Mouse (Mus musculus): ENCODE data around the gene A730049H05Rik.
A peak's percentile ranks its signal among the peaks of the same experiment; 100 is the strongest.

The A730049H05Rik gene

GRCm38 (mm10) chr6:92816311-92816751, at the start of gene A730049H05Rik:
Gene A730049H05Rik (plus strand): TSS chr6:92816478.
- no peak for DNase-seq (ENCODE audit: low spot score in 2 of 2)

DNA sequence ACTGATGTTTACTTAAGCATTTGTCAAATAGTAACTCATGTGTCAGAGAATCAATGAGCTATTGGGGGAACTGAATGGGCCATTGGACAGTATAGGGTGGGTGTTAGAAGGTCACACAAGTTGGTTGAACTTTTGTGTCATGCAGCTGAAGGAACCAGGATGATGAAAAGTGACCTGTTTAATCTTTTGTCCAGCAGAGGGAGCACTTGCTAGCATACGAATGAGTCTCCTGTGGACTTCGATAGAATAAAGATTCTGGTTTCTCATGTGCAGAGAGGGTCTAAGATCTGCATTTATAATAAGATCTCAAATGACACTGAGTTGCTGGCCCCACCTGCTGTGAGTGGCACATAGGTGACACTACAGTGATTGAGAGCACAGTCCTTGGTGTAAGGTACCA, 39.9 kb upstream of the A730049H05Rik start:
- peak in 1 of 2 experiments; percentile 47 for DNase-seq (ENCODE audit: low spot score in 2 of 2)

GRCm38 (mm10) chr6:92779140-92779934, 36.9 kb upstream of the A730049H05Rik start:
- no peak for DNase-seq (ENCODE audit: low spot score in 2 of 2)

- DNase-seq (ENCODE audit: low spot score in 2 of 2): no peak
These were observed 36.4 kb upstream of the A730049H05Rik start for GRCm38 (mm10) chr6:92779935-92780205.

DNA sequence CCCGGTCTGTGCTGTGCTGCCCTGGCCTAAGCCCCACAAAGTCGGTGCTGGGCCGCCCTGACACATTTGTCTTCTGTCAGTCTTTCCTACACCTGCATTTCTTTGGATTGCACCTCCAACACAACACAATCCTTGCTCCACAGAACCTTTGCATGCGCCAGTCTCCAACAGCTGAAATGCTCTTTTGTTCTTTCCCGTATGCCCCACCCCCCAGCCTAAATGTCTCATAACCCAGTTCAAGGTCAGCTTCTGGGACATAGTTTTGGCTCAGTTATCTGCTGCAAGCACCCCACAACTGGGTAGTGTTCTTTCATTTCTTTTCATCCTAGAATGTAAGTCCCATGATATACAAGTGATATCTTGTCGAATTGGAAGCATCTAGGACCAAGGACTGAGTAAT, 34.8 kb upstream of the A730049H05Rik start:
- no peak for DNase-seq (ENCODE audit: low spot score in 2 of 2)

DNA sequence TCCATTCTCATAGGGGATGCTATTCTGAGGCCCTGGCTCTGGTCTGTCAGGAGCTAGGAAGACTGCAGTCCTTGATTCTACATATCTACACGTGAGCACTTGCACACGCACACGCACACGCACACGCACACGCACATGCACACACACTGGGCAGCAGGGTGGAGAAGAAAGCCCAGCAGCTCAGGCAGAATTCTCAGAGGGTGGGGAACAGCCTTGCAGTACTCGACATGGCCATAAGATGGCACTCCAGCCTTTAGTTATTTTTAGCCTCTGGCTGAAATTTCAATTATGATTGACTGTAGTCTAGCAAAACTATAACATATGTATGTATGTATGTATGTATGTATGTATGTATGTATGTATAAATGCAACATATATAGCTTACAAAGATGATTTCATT, 31.5 kb upstream of the A730049H05Rik start:
- DNase-seq (ENCODE audit: low spot score in 2 of 2): peak in 1 of 2 experiments; percentile 70

DNA sequence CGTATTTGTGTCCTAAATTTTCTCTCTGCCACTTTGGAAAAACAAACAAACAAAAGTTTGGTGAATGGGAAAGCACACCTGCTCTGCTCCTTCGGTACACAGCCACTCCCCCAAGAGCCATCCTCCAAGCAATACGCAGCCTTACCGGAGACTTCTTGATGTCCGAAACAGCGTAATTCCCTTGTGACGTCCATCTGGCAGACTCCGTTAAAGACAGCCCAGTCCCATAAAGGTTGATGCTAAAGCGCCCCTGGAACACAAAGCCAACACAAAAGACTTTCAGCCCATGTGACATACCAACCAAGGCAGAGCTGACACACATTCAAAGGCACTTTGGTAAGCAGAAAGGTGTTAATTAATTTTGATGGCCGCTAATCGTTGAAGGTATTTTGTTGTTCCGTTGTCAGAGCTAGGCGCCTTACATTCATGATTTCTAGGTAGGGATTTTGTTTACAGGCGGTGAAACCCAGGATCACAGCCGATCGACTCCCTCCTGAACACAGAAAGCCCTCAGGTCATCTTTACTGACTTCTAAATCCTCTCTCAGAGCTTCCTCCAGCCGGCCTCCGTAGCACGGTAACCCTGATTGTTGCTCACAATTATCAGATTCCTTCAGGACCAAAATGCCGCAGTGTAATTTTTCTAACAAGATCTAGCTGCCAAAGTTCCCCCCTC, 29.4 kb upstream of the A730049H05Rik start:
- DNase-seq (ENCODE audit: low spot score in 2 of 2): no peak

GRCm38 (mm10) chr6:92787376-92787712, 28.9 kb upstream of the A730049H05Rik start:
- DNase-seq (ENCODE audit: low spot score in 2 of 2): peak; percentile 23 to 90

DNA sequence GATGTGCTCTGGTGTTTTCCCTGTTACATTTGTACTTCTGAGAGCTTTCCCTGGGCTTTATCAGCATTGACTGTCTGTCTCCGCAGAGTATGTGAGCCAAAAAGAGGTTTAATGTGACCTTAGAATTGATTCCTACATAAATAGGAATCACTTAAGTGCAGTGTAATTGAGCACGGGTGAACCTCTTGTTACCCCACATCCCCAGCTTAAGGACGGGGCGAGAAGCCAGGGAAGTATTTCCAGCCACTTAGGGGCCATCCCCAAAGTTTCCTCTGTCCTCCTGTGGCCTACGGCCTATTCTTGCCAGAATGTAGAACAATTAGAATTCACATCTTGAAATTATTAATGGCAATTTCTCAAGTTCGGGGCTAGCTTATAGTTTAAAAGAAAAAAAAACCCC, 22.5 kb upstream of the A730049H05Rik start:
- no peak for DNase-seq (ENCODE audit: low spot score in 2 of 2)

- no peak for DNase-seq (ENCODE audit: low spot score in 2 of 2)
These were observed 14.8 kb upstream of the A730049H05Rik start for GRCm38 (mm10) chr6:92801462-92801861.

DNA sequence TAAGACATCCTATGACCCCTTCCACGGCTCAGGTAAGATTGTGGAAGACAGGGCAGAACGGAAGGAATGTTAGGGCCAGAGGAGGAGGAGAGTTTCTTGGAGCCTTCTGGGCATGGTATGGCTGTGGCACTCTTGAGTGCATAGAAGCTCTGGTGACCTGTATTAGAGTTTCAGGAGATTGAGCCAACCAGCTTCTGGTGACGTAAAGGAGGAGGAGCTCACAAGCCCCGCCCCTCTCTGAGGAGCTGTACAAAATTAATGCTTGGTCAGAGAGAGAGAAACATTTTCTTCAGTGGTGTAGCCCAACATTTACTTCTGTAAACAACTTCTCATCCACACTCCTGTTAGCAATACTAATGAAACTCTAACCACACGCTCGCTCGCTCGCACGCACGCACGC, 13.9 kb upstream of the A730049H05Rik start:
- DNase-seq (ENCODE audit: low spot score in 2 of 2): no peak

GRCm38 (mm10) chr6:92803213-92803612, 13.1 kb upstream of the A730049H05Rik start:
- DNase-seq (ENCODE audit: low spot score in 2 of 2): no peak

DNA sequence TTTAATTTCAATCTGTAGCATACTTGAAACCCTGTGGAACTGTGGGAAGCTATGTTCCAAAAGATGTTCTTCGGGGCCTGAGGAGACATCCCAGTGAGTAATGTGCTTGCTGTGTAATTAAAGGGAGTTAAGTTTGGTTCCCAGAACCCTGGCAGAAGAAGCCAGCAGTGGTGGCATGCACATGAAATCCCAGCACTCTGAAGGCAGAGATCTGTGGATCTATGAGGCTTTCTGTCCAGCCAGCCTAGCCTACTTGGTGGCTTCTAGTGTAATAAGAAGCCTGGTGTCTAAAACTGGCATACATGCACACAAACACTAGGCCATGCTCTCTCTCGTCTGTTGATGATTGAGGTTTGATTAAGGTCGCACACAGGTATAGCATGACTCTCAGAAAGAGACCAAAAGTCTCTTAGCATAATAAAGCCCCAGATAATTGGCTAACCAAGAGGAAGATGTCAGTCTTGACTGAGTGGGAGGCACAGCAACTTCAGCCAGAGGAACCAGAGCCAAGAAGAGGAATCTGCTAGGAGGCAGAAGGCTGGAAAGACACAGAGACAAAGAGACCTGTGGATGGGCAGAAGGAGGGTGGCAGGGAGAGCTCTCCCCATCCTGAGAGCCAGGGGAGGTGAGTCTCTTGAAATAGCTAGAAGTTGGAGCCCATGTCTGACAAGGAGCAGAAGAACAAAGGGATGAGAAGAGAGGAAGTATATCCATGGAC, 11.9 kb upstream of the A730049H05Rik start:
- DNase-seq (ENCODE audit: low spot score in 2 of 2): no peak

GRCm38 (mm10) chr6:92809818-92810217, 6.5 kb upstream of the A730049H05Rik start:
- no peak for DNase-seq (ENCODE audit: low spot score in 2 of 2)

- DNase-seq (ENCODE audit: low spot score in 2 of 2): no peak
These were observed 5.7 kb upstream of the A730049H05Rik start for GRCm38 (mm10) chr6:92810628-92811027.

DNA sequence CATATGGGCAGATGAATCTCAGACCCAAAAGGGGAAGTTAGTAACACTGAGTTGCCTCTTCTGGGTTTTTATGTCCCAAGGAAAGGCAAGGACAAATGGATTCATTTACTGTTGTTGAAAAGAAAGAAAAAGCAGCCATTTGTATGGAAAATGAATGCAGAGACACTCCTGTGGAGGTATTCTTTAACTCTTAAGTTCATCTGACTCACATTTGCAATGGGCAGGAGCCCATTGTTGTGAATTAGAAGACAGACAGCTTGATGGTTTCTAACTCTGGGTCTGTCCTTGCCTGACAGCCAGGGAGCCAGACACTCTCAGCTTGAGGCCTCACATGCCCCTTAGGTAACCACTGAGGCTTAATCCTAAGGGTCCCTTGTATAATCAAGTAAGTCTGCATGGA, 4.7 kb upstream of the A730049H05Rik start:
- DNase-seq (ENCODE audit: low spot score in 2 of 2): no peak

- DNase-seq (ENCODE audit: low spot score in 2 of 2): no peak
These were observed 3.4 kb upstream of the A730049H05Rik start for GRCm38 (mm10) chr6:92812702-92813370.

DNA sequence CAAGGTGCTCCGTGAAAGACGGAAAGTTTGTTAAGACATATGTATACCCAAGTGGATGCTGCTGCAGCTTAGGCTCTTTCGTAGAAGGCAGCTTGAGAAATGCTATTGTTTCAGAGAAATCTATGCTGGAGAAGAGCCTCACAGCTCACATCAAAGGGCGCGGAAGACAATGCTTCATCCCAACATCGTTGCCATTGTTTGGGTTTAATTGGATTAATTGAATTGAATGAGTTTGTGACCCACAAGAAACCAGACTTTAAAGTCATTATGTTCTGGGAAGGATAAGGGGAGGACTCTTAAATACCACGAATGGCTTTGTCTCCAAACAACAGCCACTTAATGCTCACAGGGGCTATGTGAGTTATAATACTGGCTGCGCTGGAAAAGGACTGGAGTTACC, 1.4 kb downstream of the A730049H05Rik start:
- DNase-seq (ENCODE audit: low spot score in 2 of 2): no peak

- DNase-seq (ENCODE audit: low spot score in 2 of 2): no peak
These were observed 5.3 kb downstream of the A730049H05Rik start for GRCm38 (mm10) chr6:92821606-92822005.

GRCm38 (mm10) chr6:92822006-92822405, 5.7 kb downstream of the A730049H05Rik start:
- DNase-seq (ENCODE audit: low spot score in 2 of 2): no peak

DNA sequence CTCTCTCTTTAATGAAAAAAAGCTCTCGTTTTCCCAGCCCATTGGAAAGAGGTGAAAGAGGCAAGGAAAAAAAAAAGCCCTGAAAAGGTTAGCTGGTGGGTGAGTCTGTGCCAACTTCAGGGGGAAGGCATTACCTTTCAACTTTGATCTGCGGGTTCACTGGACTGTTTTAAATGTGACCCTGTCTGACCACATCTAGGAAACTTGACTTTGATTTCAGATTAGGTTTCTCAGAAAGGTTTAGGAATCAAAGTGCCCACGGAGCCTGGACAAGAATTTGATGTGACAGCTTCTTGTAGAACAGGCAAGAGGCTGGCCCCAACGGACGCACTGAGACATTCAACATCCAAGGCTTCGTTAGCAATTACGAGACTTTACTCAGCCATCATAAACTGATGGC, 7.7 kb downstream of the A730049H05Rik start:
- no peak for DNase-seq (ENCODE audit: low spot score in 2 of 2)

- no peak for DNase-seq (ENCODE audit: low spot score in 2 of 2)
These were observed 10.3 kb downstream of the A730049H05Rik start for GRCm38 (mm10) chr6:92826561-92826960.
